Mouse (Mus musculus) limb, embryonic 11.5 days (tissue): Measurements from ENCODE around the gene Cnot2. TPM values are rescaled to one million over a fixed set of nuclear protein-coding genes. Genes with fewer than 3 reads are reported as not detected.

ENCODE experiments used
- ATAC-seq: fragments of 200-750 bp; cut with Nextera tagmentation; 2 replicates; pipeline ENCODE4 v1.8.0; 2017; ENCODE audit warnings: low read depth; ENCODE audit not compliant: insufficient number of reproducible peaks, low FRiP score, low TSS enrichment
- DNase-seq: peaks from one replicate; pipeline ENCODE4 v3.0.0-alpha.2; 2015; ENCODE audit warnings: low spot score
- H3K27ac ChIP-seq: fragments of 300-500 bp; sonication (generic); replicated peaks from 2 replicates; pipeline ENCODE4 v1.5.1; 2014; ENCODE audit warnings: low read depth, mild to moderate bottlenecking, low read length
- H3K27me3 ChIP-seq: fragments of 300-500 bp; sonication (generic); 2 replicates; pipeline ENCODE4 v1.6.1; 2014; ENCODE audit warnings: mild to moderate bottlenecking, low read length, mixed read lengths; ENCODE audit not compliant: control insufficient read depth, insufficient read depth
- H3K36me3 ChIP-seq: fragments of 300-500 bp; sonication (generic); 2 replicates; pipeline ENCODE4 v1.6.1; 2014; ENCODE audit warnings: mild to moderate bottlenecking, low read length, moderate library complexity, mixed read lengths; ENCODE audit not compliant: control insufficient read depth, insufficient read depth
- H3K4me1 ChIP-seq: fragments of 300-500 bp; sonication (generic); 2 replicates; pipeline ENCODE4 v1.6.1; 2014; ENCODE audit warnings: low read length, mixed read lengths; ENCODE audit not compliant: control insufficient read depth, insufficient read depth
- H3K4me2 ChIP-seq: fragments of 300-500 bp; sonication (generic); 2 replicates; pipeline ENCODE4 v1.6.1; 2014; ENCODE audit warnings: low read depth, mild to moderate bottlenecking, moderate library complexity; ENCODE audit not compliant: severe bottlenecking
- H3K4me3 ChIP-seq: fragments of 300-500 bp; sonication (generic); 2 replicates; pipeline ENCODE4 v1.5.1; 2014; ENCODE audit warnings: low read depth, low read length
- H3K9ac ChIP-seq: fragments of 300-500 bp; sonication (generic); 2 replicates; pipeline ENCODE4 v1.6.1; 2014; ENCODE audit warnings: mild to moderate bottlenecking, low read length
- H3K9me3 ChIP-seq: fragments of 300-500 bp; sonication (generic); 2 replicates; pipeline ENCODE4 v1.6.1; 2016; ENCODE audit warnings: low read length; ENCODE audit not compliant: control insufficient read depth
- WGBS: fragments of 180-500 bp; shearing (Covaris S2); extraction: QIAGEN DNeasy Blood & Tissue Kit; methylation state at CpG from one replicate; pipeline ENCODE4 v1.1.7; 2014; 5-methylcytosine and 5-hydroxymethylcytosine counted together
- polyA plus RNA-seq: library from polyadenylated mRNA; unstranded; fragments of >200 nt; fragmentation: Nextera tagmentation; extraction: Ambion mirVana; gene quantifications from 2 replicates; pipeline ENCODE4 v1.2.1, GENCODE M21; 2014

Gene Cnot2
- polyA plus RNA-seq, 1 experiment from 2014 or later = 162 TPM

DNA sequence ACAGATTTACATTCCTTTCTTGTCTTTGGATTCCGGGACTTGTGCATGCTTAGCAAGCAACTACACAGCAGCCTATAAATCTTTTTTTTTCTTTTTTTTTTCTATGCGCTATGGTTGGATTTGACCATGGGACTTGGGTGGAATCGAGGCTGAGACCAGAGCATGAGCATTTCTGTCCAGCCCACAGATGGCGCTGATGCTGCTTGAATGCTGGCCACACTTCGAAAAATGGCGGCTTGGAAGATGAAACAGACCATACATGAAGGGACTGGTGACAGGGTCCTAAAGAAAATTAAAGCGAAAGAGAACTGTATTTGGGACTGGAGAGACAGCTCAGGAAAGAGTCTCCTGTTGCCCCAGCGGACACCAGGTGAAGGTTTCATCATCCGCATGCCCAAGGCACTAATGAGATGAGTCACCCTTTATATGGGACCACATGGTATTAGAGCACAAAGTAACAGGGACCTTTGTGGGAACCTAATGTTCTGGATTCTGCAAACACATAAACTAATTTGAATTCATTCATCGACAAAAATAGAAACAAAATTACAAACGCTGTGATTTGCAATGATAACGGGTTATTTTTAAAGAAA, 117.5 kb downstream of the Cnot2 start:
- WGBS = 92% methylated on average over 12 of the region's 12 CpGs

DNA sequence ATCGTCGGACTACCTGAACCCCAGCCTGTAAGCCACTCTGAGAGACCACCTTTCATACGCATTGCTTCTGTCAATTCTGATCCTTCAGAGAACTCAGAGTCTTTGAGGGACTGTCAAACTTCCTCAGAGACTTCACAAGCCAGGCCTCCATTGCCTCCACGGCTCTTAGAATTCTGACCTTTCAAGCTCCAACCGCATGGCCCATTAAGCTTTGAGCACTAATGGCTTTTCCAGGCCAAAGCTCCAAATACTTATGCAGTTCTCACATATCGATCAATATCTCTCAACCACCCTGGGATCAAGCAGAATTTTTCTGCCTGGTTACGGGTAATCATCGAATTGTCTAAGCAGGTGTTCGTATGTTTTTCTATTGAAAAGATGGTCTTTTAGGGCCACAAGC, 119.9 kb downstream of the Cnot2 start:
- H3K4me1 ChIP-seq = no peaks in the 10 kb centered on the region
- ATAC-seq (no peak), DNase-seq (no peak)
- H3K27me3 ChIP-seq = no peaks in the 10 kb centered on the region
- H3K9me3 ChIP-seq = no peaks in the 10 kb centered on the region
- WGBS = 87% methylated on average over 9 of the region's 9 CpGs
- no peak overlapping the region for H3K4me2 ChIP-seq
- H3K9ac ChIP-seq = no peak overlapping the region
- no peak overlapping the region for H3K27ac ChIP-seq
- no peaks in the 10 kb centered on the region for H3K36me3 ChIP-seq
- no peak overlapping the region for H3K4me3 ChIP-seq

More for the DNA sequence above, 117.5 kb downstream of the Cnot2 start:
- no peak overlapping the region for H3K9ac ChIP-seq
- H3K36me3 ChIP-seq = no peaks in the 10 kb centered on the region
- H3K4me1 ChIP-seq = no peaks in the 10 kb centered on the region
- H3K27me3 ChIP-seq = no peaks in the 10 kb centered on the region
- ATAC-seq = no peak
- H3K4me2 ChIP-seq = no peak overlapping the region
- no peak overlapping the region for H3K27ac ChIP-seq
- no peak overlapping the region for H3K4me3 ChIP-seq
- H3K9me3 ChIP-seq = no peaks in the 10 kb centered on the region
- no peak for DNase-seq

DNA sequence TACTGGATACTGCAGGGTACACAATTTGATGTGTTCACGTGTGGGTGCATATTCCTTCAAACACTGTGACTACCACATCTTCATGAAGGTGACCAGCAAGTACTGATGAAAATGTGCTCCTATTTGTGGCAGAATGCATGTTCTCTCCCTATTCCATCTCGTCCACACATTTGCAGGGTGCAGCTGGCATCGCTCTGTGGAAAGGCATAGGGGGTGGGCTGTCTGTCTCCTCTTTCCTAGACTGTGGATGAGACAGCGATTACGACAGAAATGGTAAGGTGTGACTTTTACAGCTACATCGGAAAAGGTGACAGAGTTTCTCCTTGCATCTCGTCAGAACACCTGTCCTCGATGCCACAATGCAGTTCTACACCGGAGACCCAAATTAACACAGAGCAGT, 122.5 kb downstream of the Cnot2 start:
- DNase-seq = no peak
- no peak for ATAC-seq
- Histone ChIP-seq H3K27me3 (no peaks in the 10 kb centered on the region), H3K36me3 (no peaks in the 10 kb centered on the region), H3K4me1 (no peaks in the 10 kb centered on the region), H3K9ac (no peak overlapping the region), H3K4me3 (no peak overlapping the region), H3K9me3 (no peaks in the 10 kb centered on the region), H3K27ac (no peak overlapping the region), H3K4me2 (no peak overlapping the region)
- 88% methylated on average over 9 of the region's 9 CpGs for WGBS

DNA sequence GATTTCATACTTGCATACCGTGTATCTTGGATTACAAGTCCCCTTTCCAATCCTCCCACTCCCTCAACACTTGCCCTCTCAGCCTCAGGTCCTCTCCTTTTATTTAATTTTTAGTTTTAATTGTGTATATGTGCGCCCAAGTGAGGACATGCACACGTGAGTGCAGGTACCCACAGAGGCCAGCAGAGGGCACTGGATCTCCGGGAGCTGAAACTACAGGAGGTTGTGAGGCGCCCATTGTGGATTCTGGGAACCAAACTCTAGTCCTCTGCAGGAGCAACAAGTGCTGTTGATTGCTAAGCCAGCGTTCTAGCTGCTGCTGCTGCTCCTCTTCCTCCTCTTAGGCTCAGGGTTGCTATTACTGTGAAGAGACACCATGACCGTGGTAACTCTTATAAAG, 128.5 kb downstream of the Cnot2 start:
- ATAC-seq (no peak), DNase-seq (no peak)
- Histone ChIP-seq H3K4me1 (no peaks in the 10 kb centered on the region), H3K4me3 (no peak overlapping the region), H3K4me2 (no peak overlapping the region), H3K9ac (no peak overlapping the region), H3K27ac (no peak overlapping the region), H3K36me3 (no peaks in the 10 kb centered on the region), H3K9me3 (no peaks in the 10 kb centered on the region), H3K27me3 (no peaks in the 10 kb centered on the region)
- 94% methylated on average over 7 of the region's 7 CpGs for WGBS

DNA sequence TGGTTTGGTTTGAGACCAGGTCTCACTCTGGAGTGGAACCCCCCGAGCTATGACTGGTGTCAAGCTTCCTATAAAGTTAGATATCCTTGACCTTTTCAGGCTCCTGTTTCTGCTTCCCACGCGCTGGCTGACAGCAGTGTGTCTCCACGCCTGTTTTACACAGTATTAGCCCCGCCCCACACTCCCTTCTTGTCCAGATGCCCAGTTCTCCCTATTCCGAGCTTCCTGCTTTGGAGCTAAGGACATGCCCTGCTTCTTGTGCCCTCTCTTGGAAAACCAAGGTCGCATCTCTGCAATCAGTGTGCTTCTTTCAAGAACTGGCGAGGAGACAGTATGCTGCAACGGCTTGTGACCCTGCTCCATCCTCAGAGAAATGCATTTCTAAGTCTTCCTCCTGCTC, 130.7 kb downstream of the Cnot2 start:
- no peaks in the 10 kb centered on the region for H3K27me3 ChIP-seq
- H3K4me2 ChIP-seq = no peak overlapping the region
- H3K9ac ChIP-seq = no peak overlapping the region
- no peaks in the 10 kb centered on the region for H3K36me3 ChIP-seq
- no peaks in the 10 kb centered on the region for H3K9me3 ChIP-seq
- ATAC-seq (no peak), DNase-seq (no peak)
- no peak overlapping the region for H3K4me3 ChIP-seq
- 65% methylated on average over 9 of the region's 9 CpGs for WGBS
- no peak overlapping the region for H3K27ac ChIP-seq
- H3K4me1 ChIP-seq = no peaks in the 10 kb centered on the region

DNA sequence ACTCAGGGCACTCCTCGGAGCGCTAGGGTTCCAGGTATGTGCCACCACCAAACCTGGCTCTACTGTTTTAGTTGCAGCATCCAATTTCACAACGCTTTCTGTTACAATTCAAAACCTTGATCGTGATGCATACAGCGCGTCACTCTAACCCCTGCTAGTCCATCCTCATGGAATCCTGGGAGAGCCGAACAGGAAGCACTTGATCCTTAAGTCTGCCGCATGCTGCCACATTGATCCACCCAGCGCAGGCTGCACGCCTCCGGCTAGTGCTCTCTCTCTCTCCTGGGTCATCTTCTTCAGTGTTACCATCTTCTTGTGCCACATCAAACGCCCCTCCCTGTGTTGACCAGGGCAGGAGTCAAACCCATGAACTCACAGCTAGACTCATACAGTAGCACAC, 133.1 kb downstream of the Cnot2 start:
- WGBS = 94% methylated on average over 12 of the region's 12 CpGs
- Histone ChIP-seq H3K27me3 (no peaks in the 10 kb centered on the region), H3K4me1 (no peaks in the 10 kb centered on the region), H3K4me3 (no peak overlapping the region), H3K4me2 (no peak overlapping the region), H3K27ac (no peak overlapping the region), H3K9ac (no peak overlapping the region), H3K9me3 (no peaks in the 10 kb centered on the region), H3K36me3 (peaks cover 2% of the 10 kb centered on the region; the same call in 1 of the 2 replicates)
- DNase-seq = no peak
- no peak for ATAC-seq

DNA sequence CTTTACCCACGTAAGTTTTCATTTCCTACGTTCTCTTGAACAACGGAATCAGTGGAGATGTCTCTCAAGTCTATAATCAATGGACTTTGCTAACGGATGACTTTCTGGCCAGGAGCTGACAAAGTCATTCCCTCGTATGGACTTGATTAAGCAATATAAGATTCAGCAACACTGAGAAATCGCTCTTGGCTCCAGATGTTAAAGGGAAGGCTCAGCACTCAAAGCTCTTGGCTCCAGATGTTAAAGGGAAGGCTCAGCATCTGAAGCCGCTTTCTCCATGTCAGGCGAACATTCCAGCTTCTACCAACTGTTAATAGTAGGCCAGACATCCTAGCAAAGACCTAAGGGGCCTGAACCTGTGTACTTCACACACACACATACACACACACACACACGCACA, 134.1 kb downstream of the Cnot2 start:
- DNase-seq = no peak

DNA sequence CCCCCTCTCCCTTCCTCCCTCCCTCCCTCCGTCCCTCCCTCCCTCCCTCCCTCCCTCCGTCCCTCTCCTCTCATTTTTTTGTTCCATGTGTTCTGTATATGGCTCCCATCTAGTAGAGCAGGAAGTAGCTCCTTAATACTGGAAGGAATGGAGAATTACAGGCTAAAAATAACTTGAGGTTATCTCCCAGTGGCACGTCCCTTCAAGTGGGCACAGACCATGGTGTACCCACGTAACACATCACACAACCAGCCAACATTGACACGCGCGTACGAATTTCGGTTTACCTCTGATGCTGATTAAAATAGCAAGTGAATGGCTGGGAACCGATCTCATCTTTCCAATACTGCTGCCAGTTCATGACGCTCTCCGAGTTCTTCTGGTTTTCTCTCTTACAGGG, 135.3 kb downstream of the Cnot2 start:
- H3K36me3 ChIP-seq = peaks cover 2% of the 10 kb centered on the region; the same call in 1 of the 2 replicates
- H3K9me3 ChIP-seq = no peaks in the 10 kb centered on the region
- H3K4me2 ChIP-seq = no peak overlapping the region
- ATAC-seq = no peak
- H3K4me3 ChIP-seq = no peak overlapping the region
- no peak overlapping the region for H3K9ac ChIP-seq
- H3K27me3 ChIP-seq = no peaks in the 10 kb centered on the region
- no peak for DNase-seq
- H3K27ac ChIP-seq = no peak overlapping the region
- H3K4me1 ChIP-seq = no peaks in the 10 kb centered on the region
- WGBS = 95% methylated on average over 10 of the region's 12 CpGs

More for the DNA sequence above, 134.1 kb downstream of the Cnot2 start:
- WGBS = 55% methylated on average over 9 of the region's 9 CpGs
- Histone ChIP-seq H3K9ac (no peak overlapping the region), H3K27ac (no peak overlapping the region), H3K4me1 (no peaks in the 10 kb centered on the region), H3K27me3 (no peaks in the 10 kb centered on the region), H3K4me3 (no peak overlapping the region), H3K9me3 (no peaks in the 10 kb centered on the region), H3K36me3 (peaks cover 2% of the 10 kb centered on the region; the same call in 1 of the 2 replicates), H3K4me2 (no peak overlapping the region)
- no peak for ATAC-seq

DNA sequence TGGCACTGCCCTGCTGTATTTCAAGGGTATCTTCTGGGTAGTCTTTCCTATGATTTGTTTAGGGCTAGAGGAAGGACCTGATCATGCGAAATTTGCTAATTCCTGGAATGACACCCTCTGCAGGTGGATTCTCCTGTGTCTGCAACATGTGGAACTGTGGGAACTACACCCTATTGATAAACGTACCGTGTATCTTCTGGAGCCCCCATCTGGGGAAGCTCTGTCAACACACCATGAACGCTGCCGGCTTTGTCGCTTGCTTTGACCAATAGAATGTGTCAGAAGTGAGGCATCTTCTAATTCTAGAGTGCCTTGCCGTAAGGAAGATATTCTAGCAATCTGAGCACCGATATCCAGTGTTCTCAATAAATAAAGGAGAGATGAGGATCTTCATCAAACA, 136.5 kb downstream of the Cnot2 start:
- no peaks in the 10 kb centered on the region for H3K27me3 ChIP-seq
- 96% methylated on average over 8 of the region's 8 CpGs for WGBS
- H3K4me1 ChIP-seq = no peaks in the 10 kb centered on the region
- H3K36me3 ChIP-seq = peaks cover 2% of the 10 kb centered on the region; the same call in 1 of the 2 replicates
- no peaks in the 10 kb centered on the region for H3K9me3 ChIP-seq
- H3K4me3 ChIP-seq = no peak overlapping the region
- H3K4me2 ChIP-seq = no peak overlapping the region
- no peak overlapping the region for H3K27ac ChIP-seq
- DNase-seq (no peak), ATAC-seq (no peak)
- H3K9ac ChIP-seq = no peak overlapping the region
